Mouse (Mus musculus): Measurements from ENCODE around the gene Vwa8.

The Vwa8 gene

DNA sequence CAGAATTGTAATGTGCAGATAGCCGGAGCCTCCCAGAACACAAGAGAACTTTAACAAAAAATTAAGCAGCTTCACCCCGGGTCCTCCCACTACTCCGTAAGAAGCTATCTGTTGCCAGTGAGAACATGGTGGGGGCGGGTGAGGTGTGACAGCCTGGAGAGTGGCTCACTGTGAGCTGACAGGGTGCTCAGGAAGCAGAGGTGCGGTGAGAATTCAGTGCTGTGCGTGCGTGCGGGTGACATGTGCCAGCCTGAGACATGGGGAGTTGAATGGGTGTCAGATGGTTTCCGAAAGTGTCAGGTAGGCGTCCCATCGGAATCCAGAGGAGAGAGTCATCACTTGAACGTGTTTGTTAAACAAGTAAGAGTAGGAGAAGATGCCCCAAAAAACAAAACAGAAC is 390.6 kb downstream of the Vwa8 start:
- DNase-seq = no peak

DNA sequence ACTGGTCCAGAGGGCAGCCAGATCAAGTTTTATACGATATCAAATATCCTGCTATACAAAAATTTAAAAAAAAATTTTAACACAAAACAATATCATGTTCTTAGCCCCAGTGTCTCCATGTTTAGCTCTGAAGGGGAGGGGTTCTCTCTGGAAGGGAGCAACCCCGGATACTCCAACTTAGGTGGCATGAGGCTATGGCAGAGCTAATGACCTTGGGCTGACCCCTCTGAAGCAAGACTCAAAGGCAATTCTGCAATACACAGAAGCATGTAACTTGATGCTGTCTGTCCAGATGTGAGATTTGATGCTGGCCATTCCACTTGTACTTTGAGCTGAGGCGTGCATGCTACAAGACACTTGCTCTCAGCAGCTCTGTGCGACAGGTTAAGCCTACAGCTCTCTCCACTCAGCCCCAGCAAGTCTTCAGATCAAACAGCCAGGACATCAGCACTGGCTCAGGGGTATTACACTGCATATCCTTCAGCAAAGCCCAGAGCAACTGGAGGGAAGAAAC is 392.3 kb downstream of the Vwa8 start:
- no peak for DNase-seq

DNA sequence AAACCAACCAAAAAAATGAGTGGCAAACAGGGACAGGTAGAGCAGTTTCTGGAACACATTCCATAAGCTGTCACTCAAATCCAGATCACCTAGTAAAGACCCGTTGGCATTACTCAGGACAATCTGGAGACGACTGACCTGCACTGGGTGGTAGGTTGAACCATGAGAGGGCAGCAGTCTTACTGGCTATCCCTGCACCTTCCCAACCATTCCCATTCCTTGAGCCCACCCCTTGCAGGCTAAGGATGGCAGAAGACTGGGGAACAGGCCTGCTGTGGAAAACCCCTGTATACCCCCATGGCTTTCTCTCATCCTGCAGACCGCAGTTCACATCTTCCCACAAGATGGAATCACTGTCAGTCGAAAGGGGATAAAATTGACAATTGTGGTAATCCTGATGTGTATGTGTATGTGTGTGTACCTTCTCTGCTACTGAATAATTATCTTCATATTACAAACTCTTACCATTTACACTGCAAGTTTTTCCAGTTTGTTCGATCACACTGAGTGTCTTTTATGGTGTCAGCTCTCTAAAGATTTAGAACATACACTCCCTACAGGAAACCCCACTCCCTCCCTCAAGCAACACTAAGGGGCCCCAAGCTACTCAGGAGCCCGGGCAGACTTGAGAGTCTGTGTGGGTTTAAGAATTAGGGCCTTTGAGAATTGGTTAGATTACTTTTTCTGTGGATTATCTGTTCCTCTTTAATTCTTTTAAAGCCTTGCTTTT is 393.0 kb downstream of the Vwa8 start:
- no peak for DNase-seq

DNA sequence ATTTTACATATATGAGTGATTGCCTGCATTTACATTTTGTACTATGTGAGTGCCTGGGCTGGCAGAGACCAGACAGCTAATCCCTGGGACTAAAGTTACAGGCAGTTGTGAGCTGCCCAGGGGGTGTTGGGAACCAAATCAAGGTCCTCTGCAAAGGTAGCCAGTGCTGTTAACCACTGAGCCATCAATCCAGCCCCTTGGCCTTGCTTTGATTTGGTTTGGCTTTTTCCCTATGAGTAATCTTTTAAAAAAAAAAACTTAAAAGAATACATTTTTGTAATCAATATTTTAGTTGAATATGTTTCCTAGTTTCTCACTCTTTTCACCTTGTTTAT is 393.5 kb downstream of the Vwa8 start:
- no peak for DNase-seq

DNA sequence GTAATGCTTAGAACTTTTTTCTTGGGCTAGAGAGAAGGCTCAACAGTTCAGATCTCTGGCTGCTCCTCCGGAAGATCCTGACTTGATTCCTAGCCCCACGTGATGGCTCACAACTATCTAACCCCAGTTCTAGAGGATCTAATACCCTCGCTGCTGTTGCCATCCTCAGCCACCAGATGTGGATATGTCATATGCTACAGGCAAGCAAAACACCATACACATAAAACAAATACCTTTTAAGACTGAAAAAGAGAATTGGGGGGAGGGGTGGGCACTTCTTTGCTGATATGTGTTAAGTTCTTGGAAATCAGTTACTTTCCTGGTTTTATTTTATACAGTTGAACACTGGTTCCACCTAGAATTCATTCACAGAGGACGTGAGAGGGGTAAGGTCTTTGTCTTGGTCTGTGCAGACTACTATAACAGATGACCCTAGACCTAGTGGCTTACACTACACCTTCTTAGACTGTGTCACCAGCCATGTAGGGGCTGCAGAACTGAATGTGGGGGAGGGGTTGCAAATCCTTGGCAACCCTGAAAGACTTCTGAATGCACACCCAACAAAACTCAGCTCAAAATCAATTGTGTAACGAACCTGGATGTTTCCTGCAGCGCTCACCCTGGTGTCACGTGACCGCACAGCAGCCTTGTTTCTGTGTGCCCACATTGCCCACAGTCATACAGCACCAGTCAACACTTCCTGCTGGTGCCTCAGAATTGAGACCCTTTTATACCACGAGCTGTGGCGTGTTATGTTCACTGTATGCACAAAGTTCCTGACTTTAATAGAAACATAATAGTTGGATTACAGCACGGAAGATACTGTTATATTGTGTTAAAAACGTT is 394.4 kb downstream of the Vwa8 start:
- no peak for DNase-seq

DNA sequence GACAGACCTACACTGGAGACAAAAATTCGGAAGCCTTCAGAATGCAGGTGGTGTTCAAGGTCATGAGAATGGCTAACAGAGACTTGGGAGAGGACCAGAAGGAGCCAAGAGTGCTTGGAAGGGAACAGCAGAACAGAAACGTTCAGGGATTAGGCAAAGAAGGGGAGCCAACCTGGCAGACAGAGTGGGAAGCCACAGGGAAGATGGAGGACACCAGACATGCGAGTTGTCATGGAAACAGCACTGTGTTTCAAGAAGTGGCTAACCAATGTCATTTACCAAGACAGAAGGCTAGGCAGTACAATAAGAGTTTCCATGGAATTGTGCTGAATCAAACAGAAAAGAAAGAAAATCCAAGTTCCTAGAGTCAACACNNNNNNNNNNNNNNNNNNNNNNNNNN is 395.7 kb downstream of the Vwa8 start:
- no peak for DNase-seq

DNA sequence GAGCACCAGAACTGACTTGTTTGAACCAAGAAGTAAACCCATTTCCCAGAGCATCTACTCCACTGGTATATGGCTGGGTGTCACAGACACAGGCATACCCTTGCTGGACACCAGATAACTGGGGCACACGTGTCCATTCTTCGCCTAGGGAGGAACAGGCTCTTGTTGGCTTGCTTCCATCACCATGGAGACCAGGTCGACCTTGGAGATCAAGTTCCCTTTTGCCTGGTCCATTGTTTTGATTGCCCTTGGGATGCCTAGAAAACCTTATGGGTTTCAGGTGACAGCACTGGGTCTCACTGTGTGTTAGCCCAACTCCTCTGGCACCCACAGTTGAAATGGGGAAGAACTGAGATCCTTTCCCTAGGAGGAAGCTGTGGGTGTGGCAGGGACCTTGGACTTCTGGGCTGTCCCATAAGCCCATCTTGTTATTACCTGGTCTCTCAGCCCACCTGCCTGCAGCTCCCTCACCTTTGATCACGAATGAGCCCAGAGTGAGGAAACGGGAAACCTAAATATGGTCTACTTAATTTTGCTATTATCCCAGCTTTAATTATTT is 403.0 kb downstream of the Vwa8 start:
- DNase-seq = no peak
